Mouse (Mus musculus) C2C12 (cell line): Measurements from ENCODE around the gene Paqr4.

Experiments used
- CTCF ChIP-seq: IDR thresholded peaks from one replicate; pipeline ENCODE4 v1.5.1; 2011; ENCODE audit not compliant: control insufficient read depth, insufficient read depth, insufficient read length
- USF1 ChIP-seq: IDR thresholded peaks from one replicate; pipeline ENCODE4 v1.6.1; 2011; ENCODE audit warnings: low read depth, mild to moderate bottlenecking, control low read depth, moderate library complexity

- TF ChIP-seq CTCF (no peak), USF1 (no peak)
Observed at GRCm38 (mm10) chr17:23725477-23725876, 15.2 kb downstream of the Paqr4 start.
